Mouse (Mus musculus) spleen, embryonic (tissue): Measurements from ENCODE around the gene Lct.
"Not testable (repeated sequence)": the region's sequence is repeated elsewhere in the genome, so short reads cannot be mapped to it uniquely, and the experiment has no call there.

ENCODE experiments used
- CTCF ChIA-PET: fragments of 350-600 bp; sonication (Branson Sonifier 250); formaldehyde crosslinking; loops from one replicate; lab custom pipeline; 2022; lab: Charles Lee

The Lct gene

DNA sequence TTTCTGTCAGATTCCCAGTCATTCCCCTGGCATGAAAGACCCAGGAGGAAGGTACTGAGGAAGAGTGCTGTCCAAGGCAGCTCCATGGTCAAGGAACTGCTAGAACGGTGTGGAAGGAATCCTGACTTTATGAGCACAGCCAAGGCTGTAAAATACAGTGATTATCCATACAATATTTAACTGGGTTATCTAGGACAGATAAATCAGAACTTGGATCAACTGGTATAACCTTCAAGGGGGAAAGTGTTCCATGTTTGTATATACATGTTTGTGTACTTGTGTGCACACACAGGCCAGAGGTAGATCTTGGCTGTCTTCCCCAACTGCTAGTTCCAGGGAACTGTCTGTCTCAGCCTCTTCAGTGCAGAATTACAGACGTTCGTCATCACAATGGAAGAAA is at the start of gene Lct:
TSS of gene Lct (minus strand) at position 101 of the 400 bp plus-strand sequence.
- CTCF ChIA-PET = no interaction called here

DNA sequence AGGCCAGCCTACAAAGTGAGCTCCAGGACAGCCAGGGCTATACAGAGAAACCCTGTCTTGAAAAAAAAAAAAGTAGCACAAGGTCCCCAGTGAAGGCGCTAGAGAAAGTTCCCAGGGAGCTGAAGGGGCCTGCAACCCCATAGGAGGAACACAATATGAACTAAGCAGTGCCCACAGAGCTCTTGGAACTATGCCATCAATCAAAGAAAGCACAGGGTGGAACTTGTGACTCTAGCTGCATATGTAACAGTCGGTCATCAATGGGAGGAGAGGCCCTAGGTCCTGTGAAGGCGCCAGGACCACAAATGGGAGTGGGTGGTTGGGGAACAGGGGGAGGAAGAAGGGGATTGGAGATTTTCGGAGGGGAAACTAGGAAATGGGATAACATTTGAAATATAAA is 48.7 kb upstream of the Lct start:
- CTCF ChIA-PET = no interaction called here

DNA sequence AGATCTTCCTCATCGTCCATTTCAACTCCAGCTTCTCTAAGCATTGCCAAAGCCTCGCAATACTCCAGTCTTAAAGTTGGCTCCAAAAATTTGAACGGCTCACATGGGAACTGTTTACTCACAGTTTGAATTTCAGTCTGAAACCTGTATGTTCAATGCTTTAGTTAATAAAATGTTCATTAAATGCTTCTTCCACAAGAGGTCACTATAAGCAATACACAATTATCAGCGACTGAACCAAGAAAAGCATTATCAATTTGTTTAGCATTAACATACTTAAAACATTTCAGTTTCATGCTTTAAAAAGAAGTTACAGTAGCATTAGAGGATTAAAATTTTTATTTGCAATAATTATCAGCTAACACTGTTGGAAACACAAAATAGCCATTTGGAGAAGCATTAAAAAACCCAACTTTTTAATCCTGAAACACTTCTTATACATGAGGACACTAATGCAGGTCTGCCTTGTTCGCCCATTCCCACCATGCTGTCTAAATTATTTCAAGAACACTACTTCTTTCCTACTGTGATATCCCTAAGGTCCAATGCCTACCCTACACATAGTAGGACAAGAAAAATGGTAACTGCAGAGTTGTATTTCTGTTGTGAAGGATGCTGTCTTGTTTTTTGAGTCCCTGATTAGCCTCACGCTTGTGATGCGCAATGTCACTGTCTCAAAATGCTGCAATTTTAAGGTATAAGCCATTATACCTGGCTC is 44.2 kb upstream of the Lct start:
- CTCF ChIA-PET = no interaction called here

DNA sequence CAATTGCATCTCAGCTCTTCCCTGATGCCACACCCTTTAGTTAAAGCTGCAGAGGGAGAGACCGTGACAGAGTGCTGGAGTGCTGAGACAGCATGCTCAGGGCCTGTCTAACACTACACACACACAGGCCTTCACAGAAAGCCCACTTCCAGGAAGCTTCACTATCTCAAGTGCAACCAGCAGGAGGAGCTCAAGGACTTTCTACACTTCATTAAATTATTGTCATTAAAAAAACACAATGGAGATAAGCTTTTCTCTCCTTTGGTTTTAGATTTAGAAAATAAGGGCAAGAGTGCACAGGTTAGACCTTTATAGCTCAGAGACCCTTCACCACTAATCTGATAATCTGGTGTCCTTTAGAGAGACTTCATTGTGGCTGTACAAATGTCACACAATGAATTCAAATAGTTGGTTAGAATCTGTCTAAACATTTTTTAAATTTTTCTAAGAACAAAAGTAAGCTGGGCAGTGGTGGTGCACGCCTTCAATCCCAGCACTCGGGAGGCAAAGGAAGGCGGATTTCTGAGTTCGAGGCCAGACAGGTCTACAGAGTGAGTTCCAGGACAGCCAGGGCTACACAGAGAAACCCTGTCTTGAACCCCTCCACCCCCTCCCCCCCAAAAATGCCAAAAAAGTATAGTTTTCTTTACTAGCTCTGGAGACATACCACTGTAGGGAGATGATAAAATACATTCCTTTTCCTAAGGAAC is 40.8 kb upstream of the Lct start:
- CTCF ChIA-PET = interaction anchor here (0.6 kb wide), 3 partner anchors 174 to 323 kb away, joined by 5 read pairs; no protein-coding TSS in a partner anchor

DNA sequence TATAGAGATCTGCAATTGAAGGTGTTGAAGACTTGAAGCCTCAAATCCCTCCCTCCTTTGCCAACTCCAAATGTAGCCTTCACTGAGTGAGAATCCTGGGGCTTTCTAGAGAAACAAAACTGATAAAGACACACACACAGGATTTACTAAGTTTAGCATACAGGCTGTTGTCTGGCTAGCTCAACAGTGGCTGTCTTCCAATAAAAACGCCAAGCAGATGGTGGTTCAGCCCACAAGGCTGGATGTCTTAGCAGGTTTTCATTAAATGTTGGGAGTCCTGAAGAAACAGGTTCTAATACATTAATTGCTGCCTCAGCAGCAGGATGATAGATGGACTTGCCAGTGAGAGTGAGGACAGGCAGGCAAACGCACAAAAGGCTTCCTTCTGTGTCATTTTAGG is 32.5 kb upstream of the Lct start:
- CTCF ChIA-PET = no interaction called here

DNA sequence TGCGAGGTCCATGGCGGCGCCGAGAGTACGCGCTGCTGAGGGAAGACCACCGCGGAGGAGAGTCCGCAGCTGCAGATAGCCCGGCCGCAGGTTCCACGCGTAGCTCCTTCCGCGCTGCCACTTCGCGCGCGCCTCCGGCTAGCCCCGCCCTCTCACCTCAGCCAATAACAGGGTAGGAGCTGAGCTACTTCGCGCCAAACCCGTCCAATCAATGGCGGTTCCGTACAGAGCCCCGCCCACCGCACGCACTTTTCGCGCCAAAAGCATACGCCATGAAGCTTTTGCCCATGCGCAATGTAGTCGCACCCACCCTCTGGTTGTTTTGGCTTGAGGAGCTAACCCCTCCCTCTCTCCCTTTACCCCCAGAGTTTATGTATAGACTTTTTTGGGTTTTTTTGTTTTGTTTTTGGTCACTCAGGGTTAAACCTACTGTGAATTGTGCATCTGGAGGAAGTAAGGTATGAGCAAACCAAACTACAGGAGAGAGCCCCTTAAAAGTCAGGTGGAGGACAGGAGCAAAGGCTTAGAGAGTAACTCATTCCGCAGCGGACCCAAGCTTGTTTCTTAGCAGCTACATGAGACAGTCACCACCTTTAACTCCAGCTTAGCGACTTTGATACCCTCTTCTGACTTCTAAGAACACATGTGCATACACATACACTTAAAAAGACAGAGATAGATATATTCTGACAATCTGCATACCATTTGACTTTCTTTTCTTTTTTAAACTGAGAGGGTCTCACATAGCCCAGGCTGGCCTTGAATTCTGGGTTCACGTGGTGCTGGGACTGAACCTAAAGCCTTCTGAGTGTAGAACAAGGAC is 31.6 kb upstream of the Lct start, which contains the start of gene Mcm6:
TSS of gene Mcm6 (minus strand) at position 111 of the 823 bp plus-strand sequence.
- CTCF ChIA-PET = interaction anchor here (0.6 kb wide), 1 partner anchor 17 kb away, joined by 4 read pairs; no protein-coding TSS in a partner anchor

DNA sequence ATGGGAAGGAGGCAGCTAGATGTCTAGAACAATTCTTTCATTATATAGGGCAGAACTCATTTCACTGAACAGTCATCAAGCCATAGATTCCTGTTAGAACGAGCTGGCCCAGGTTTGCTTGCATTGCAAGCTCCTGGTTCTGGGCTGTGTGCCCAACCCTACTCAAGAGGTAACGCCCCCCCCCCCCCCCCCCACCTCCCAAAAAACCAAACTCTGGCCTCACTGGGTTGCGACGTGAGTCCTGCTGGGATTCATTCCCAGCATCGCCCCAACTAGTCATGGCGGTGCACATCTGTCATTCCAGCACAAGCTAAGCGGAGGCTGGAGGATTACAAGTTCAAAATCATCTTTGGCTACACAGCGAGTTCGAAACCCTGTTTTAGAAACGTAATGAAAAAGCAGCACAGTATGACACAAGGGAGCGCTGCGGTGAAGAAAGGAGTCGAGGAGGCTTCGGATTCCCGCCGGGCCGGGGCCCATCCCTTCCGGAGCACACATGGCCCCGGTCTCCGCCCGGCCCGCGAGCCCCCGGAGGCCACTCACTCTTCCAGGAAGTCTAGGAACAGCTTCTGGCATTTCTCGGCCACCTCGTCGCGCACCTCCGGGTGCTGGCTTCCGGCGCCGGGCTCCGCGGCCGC is 30.9 kb upstream of the Lct start:
- CTCF ChIA-PET = interaction anchor here (0.6 to 0.7 kb wide), 3 partner anchors 41 to 466 kb away, joined by 3 to 6 read pairs (median 3); no protein-coding TSS in a partner anchor

DNA sequence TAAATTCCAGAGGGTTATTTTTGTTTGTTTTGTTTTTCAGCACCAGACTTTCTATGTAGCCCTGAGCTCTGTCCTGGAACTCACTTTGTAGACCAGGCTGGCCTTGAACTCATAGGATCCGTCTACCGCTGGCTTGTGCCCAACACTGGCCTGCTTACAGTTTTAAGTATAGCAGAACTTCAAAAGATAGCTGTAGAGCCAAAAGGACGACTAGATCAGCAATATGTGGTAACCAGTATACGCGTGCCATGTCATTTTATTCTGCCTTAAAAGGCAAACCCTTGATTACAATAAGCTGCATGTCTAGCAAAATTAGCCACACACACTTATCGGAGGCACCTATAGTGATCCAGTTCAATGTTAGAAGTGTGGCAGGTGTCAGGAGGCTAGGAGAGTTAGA is 30.2 kb upstream of the Lct start:
- CTCF ChIA-PET = interaction anchor here (0.6 to 0.7 kb wide), 3 partner anchors 40 to 467 kb away, joined by 3 to 6 read pairs (median 3); no protein-coding TSS in a partner anchor

DNA sequence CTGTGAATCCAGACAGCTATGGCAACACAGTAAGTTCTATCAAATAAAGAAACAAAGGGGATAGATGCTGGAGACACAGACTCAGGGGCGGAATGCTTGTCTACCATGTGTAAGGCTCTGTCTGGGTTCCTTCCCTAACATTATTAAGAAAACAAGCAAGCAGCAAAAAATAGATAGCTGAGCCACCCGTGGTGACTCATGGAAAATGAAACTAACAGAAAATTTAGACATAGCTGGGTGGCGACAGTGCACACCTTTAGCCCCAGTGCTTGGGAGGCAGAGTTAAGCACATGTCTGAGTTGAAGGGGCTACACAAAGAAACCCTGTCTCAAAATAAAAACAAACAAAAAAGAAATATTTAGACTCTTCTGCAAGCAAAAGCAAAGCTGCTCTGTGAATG is 29.3 kb upstream of the Lct start:
- CTCF ChIA-PET = no interaction called here

DNA sequence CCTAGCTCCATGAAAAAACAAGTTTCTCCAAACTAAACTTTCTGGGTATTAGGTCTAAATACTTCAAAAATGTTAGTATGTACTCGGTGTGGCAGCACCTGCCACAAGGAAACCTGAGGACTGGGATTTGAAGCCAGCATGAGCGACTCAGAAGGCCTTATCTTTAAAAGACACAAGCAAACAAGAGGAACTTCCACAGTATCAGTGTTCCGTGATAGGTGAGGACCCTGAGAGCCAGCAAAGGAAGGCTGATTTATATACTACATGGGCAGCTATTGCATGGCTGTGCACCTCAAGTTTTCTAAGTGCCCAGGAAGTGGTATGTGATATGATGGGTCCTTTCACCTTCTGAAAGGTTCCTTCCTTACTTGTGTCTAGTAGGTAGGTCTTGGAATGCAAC is 25.0 kb upstream of the Lct start:
- CTCF ChIA-PET = no interaction called here

DNA sequence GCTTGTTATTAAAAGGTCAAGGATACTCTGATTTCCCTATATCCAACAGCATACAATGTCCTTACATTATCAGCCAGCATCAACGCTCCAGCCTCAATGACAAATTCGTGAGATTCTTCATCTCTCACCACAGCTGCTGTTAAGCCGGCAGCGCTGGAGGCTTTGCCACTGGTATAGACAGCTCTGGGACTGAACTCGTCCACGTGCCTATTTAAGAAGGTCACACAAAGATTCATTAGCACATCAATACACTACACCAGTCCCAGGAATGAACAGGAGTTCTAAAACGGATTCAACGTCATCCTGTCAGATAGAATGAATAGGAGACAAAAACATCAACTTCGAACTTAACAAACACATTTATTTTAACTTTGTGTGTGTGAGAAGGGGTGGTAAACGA is 16.1 kb upstream of the Lct start:
- CTCF ChIA-PET = no interaction called here

DNA sequence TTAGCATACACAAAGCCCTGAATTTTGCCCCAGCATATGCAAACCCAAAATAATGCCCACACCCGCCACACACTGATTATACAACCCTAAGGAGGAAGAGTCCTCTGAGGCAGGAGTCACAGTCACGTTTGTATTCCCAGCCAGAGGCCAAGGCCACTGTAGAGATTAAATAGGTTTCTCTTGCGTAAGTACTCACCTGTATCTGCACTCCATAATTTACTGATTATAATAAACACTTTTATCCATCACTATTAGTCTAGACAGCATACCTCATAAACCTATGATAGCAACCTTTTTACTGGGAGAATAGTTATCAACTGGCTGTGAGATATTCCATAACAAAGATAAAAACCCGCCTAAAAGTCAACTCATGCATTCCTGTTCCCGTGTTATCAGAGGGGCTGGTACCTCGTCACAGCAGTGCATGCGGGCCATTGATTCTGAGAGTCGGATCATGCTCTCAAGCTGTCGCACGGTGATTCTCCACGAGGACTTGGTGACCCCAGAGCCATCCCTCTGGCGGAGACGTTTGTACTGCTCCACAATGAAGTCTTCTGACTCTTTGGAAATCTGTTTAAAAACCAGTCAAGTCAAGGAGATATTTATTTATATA is 9.7 kb upstream of the Lct start:
- CTCF ChIA-PET = no interaction called here

DNA sequence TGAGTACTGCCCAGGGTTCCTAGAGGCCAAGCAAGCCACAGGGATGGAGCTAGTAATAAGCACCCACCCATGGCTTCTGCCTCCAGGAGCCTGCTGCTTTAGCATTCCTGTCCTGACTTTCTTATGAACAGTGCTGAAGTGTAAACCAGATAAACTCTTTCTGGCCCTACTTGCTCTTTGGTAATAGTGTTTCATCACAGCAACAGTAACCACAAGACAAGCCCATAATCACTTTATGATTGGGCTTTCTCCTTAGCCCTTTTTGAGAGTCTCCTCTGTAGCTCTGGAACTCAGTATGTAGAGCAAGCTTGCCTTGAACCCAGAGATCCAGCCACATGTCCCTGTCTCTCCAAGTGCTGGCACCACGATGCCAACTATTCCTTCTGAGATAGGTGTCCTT is 2.2 kb upstream of the Lct start:
- CTCF ChIA-PET = no interaction called here

DNA sequence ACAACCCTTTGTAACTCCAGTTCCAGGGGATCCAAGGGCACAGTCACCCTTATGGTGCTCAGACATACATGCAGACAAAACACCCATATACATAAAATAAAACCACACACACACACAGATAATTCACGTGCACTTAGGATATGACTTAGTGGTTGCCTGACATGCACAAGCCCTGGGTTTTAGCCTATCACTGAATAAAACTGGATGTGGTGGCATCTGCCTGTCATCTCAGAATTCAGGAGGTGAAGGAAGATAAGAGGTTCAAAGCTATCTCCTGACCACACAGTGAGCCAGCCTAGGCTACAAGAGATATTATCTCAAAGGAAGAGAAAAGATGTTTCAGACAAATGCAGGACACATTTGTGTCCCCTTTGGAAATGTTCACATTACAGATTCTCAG is 953 bp downstream of the Lct start:
- CTCF ChIA-PET = no interaction called here

DNA sequence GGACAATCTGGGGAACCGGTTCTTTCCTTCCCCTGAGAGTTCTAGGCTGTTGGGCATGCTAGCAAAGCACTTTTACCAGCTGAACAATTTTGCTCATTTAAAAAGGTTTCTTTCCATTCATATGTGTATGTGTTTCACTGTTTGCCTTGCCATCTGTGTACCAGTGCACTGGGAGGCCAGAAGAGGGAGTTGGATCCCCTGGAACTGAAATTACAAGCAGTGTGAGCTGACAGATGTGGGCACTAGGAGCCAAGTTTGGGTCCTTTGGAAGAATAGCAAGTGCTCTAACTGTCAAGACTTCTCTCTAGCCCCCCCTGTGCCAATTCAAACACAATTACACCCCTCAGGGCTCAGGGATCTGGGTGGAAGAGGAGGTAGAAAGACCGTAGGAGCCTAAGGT is 3.3 kb downstream of the Lct start:
- CTCF ChIA-PET = no interaction called here

DNA sequence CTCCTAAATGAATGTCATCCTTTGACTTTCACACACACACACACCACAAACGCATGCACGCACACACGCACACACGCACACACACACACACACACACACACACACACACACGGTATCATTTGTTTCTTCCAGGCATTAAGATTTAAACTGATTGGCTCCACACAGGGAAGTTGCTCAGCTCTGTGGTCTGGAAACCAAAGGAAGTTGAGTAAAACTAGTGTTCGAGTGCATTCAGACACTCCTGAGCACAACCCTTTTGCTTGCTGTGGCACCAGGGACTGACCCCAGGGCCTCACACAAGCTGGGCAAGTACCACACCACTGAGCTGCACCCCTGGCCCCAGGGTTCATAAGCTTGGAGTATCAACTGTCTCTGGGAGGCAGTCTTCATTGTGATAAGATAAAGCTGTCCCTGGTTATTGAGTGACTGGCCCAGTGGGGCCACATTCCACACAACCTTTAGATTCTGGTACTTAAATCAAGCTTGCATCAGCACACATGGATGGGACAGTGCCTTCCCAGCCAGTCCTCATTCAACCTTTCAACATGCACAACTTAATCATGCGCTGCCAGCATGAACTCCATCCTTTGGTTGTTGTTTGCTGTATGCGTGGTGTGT is 5.0 kb downstream of the Lct start:
- CTCF ChIA-PET = no interaction called here

DNA sequence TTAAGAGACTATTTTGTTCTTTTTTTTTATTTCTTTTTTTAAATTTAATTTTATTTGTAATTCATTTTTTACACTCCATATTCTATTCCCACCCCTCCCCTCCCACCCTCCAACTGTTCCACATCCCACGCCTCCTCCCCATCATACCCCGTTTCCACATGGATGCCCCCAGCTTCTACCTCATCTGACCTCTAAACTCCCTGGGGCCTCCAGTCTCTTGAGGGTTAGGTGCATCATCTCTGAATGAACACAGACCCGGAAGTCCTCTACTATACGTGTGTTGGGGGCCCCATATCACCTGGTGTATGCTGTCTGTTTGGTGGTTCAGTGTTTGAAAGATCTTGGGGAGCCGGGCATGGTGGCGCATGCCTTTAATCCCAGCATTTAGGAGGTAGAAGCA is 8.9 kb downstream of the Lct start:
- CTCF ChIA-PET = not testable (repeated sequence)

DNA sequence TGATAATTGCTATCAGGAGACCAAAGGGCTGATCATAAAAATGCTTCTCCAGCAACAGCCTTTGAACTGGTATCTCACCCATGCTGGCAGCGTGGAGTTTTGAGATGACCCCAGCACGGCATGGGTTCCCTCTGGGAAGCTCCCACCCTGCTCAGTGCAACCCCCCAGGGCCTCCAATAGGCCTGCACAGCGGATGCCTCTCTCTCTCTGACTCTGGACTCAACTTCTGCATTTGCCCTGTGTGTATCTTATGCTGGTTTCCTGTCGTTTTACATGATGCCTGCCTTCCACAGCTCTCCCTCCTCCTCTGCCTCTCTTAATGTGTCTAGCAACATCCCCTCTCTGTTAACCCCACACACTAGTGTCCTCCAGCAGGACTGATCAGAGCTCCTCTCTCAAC is 13.5 kb downstream of the Lct start:
- CTCF ChIA-PET = no interaction called here

DNA sequence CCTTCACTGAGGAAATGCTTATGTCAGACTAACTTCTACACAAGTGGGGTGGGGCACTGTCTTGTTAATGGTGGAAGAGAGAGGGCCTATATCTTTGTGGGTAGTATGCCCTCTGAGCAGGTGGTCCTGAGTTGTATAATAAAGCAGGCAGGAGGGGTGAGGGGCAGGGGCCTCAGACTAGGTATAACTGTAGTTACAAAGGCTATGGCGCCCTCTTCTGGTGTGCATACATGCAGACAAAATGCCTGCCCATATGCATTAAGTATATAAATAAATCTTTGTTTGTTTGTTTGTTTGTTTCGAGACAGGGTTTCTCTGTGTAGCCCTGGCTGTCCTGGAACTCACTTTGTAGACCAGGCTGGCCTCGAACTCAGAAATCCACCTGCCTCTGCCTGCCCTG is 19.1 kb downstream of the Lct start:
- CTCF ChIA-PET = interaction anchor here (0.7 kb wide), 1 partner anchor 422 kb away, joined by 3 read pairs; no protein-coding TSS in a partner anchor

DNA sequence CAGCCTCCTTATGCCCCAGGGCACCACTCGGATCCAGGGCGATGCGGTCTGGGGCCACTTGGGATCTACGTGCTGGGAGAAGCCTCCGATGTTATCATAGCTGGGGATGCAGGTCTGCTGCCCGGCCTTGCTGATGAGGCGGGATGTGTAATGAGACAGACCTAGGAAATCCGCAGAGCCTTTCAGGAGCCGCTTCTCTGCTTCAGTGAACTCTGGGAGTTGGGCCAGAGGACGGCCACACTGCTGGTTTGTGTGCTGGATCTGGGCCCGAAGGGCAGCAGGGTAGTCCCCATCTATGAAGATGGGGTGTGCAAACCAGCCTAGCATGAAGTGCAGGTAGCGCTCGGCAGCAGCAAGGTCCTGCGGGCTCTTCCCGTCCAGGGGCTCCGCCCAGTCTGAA is 24.2 kb downstream of the Lct start:
- CTCF ChIA-PET = no interaction called here
